Mouse (Mus musculus): Measurements from ENCODE around the gene Slc22a15. TPM values are rescaled to one million over a fixed set of nuclear protein-coding genes. Genes with fewer than 3 reads are reported as not detected.
A peak's percentile ranks its signal among the peaks of the same experiment; 100 is the strongest.

The Slc22a15 gene
- total RNA-seq, 1 experiment from 2014 or later, result 7.7 TPM

DNA sequence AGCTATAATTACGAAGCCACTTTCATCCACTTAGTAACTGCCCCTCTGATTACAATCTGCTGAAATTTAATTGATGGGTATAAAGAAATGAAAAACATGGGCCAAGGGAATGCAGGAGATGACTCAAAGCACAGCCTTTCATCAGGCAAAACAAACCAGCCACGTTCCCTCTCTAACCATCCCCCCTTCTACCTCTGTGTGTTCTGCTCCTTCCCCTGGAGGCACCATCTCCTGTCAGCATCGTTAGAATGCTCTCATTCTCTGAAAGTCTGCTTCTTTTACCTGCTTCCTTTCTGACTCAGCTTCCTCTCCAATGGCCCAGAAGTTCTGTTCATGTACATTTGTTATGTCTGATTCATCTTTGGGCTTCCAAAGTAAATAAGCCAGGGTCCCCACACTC, 6.6 kb downstream of the Slc22a15 start:
- no peak for DNase-seq

DNA sequence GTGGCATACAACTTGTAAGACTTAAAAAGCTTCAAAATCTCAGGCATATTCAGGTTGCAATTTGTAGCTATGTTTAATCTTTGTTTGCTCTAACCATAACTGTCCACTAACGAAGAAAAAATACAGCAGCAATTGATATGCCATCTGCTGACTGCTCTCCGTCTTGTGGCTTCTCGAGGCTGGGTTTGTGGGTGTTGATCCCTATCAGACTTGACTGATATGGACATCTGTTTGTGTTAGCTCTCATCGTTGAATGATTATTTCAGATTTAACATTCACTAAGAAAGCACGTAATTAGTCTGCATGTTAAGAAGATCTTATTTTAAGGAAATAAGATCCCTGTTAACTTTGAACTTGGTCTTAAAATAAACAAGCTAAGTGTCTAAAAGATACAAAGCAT, 7.7 kb downstream of the Slc22a15 start:
- DNase-seq, result no peak

DNA sequence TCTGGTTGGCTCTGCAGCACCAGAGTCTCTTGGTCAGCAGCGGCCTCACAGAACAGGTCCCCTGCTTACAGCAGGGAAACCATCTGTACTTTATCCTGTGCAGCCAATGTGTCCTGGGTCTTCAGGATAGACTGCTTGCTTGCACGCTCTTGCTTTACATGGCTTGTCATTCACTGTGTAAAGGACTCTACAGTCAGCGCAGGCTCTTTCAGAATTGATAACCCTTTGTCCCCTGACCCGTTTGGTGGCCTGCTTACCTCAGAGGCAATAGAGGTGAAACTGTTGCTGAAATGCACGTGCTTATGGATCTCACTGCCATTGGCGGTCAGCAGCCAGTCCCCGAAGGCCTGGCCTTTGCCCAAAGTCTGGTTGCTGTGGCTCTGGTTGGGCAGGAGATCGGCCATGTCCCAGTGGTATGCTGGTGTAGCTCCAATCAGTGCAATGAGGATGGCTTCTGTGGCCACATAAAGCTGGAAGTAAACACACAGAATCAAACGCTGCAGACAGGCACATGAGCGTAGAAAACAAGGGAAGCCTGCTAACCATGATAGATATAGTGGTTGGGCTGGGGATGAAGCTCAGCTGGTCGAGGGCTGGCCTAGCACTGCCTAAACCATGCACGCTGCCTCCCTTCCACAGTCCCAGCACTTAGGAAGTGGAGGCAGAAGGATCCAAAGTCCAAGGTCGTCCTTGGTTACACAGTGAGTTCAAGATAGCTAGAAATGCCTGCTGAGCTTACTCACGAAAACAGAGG, 9.0 kb downstream of the Slc22a15 start:
- DNase-seq, result peak; percentile 39

DNA sequence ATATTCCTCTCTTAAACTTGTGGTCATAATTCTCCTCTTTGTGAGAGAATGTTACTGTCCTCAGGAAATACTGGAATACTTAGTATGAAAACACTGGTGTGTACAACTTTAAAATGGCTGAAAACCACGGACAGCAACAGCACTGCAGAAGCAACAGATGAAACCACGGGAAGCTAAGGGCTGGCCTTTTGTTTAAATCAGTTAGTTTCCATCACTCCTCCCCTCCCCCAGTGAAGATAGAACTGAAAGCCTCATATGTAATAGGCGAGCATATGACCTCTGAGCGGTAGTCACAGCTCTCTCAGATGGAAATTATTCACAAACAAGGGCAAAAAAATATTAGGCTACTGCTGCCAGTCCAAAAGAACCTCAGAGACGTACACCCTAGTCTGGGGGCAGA, 10.0 kb downstream of the Slc22a15 start:
- DNase-seq, result no peak

DNA sequence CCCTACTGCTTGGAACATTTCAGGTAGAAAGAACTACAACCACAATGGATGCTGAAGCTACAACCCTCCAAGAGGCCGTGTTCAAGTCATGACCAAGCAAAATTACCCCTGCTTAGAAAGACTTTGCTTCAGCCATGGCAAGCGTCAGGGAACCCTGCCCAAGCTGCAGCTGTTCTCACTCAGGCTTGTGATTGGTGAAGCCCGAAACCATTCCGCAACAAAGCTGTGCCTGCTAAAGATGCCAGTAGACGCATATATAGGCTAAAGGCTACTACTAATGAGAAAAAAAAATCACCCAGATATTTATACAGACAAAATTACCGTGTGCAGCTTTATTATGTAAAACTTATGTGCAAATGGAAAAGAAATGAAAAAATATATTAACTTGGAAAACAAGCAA, 12.2 kb downstream of the Slc22a15 start:
- DNase-seq, result no peak

DNA sequence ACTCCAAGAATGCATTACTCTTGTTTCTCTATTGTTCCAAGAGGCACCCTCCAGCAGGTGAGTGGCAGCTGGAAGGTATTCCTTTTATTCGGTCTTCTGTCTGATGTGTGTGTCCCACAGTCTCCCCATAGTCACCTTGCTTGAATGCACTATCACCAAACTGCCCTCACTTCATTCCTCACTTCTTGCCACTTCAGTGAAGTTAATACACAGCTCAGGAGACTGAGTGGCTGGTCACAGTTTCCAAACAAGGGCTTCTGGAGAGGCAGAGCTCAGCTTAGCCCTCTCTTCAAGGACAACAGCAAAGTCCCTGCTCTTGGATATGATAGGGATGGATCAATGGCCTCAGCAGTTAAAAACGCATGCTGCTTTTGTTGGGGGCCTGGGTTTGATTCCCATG, 17.2 kb downstream of the Slc22a15 start:
- DNase-seq, result no peak

DNA sequence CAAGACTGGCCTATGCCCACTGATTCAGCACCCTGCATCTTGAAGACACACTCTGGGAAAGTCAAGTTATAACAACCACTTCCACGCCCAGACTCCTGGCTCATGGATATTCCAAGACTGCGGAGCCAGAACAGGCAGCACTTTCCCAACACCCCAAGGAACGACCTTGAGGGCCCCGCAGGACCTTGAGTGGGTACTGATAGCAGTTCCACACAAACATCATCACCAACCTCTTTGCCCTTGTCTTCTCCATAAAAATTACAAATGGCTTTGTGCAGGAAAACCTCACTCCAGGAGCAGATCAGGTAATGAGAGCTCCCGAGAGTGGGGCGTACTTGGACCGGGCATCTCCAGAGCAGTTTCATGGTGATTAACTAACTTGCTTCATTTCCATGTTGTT, 19.5 kb downstream of the Slc22a15 start:
- peak; percentile 52 for DNase-seq

DNA sequence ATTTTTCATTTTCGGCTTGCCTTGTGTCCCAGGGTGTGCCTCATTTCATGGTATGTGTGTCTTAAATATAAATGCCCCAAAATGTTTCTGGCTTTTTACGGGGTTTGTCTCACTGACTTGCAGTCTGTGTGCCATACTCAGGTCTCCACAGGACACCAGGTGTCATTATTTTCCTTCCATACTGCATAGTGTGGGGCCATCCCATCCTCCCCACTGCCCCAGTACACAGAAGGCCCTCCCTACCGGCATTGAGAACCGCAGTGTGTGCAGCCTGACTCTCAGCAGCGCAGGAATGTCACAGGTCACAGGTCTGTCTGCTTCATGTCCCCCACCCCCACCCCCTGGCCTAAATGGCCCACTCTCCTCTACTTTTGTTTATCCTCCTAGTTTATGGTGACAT, 21.2 kb downstream of the Slc22a15 start:
- DNase-seq, result no peak

DNA sequence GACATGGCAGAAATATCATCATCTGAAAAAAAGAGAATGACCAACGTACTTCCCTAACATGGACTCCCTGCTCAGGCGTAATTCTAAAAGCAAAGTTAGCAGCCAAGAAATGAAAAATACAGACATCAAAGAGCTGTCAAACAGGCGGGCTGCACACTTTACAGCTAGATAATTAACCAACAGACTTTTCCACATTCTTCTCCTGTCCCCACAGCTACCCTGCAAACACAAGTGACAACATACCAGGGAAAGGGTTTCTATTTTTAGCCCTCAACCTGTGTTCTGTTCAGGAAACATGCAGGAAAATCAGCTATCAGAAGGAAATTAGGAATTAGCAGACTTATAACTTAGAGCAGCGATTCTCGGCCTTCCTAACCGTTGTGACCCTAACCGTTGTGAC, 21.9 kb downstream of the Slc22a15 start:
- DNase-seq, result no peak

DNA sequence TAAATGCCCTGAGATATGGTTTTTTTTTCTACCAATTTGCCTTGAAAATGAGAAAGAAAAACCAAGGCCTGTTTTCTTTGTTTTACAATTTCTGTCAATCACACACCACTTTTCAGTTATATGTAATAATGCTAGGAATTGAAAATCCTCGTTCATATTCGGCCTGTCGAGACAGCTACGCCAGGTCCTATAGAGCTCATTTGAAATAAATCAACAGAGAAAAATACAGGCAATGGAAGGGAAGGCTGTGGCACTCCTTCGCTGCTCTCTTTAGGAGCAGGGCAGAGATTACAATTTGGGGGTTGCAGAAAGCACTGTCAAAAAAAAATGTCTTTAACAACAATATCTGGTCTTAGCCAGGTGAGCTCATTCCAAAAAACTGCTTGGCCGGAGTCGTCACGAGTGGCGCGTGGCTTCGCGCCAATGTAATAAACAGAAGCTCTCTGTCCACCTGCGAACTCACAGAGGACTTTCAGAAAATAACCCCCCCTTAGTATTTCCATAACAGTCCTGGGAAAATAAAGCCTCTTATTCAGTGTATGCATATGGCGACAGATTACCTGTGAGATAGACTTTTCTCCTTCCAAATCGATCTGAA, 26.8 kb downstream of the Slc22a15 start:
- DNase-seq, result no peak

DNA sequence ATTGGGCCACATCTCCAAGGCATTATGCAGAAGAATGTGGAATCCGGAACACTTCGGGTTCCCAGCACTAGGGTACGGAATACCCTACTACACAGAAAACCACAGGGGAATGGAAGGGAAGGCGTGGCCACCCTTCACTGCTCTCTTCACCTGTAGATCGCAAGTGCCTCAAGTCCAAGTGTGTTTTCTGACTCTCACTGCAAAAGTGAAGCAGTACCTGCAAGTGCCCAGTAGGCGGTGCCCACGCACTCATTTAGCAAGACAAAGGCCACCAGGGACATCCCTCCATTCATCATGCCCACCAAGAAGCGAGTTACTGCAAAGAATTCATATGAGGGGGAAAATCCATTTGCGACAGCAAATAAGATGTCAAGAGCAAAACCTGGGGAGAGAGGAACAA, 27.4 kb downstream of the Slc22a15 start:
- peak; percentile 82 for DNase-seq

DNA sequence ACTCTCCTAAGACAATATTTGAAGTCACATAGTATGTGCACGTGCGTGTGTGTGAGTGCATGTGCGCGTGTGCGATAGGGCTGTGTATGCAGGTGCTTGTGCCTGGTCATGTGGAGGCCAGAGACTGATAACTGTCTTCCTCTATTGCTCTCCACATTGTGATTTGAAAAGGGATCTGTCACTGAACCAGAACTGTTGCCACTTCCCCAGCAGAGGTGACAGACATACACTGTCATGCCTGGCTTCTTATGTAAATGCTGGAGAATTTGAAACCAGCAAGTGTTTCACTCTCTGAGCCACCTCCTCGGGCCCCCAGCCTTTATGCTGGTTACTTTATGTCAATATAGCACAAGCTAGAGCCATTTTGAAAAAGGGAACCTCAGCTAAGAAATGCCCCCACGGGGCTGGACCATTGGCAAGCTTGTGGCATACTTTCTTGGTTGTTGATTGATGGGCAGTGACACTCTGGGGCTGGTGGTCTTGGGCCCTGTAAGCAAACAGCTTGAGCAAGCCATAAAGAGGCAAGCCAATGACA, 28.8 kb downstream of the Slc22a15 start:
- DNase-seq, result no peak

DNA sequence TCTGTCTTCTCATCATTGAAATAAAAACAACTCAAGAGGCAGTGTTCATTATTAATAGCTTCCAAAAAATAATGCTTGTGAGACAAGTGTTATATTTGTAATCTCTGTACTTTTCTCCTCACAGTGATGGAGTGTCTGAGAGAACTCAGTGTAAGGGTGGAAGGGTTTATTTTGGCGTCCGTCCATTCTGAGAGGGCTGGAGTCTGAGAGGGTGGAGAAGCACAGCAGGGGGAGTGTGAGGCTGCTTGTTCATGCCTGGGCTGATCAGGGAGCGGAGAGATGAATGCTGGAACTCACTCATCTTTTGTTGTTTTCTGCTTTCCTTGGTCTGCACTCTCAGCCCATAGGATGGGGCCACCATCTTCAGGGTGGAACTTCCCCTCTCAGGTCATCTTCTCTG, 38.7 kb downstream of the Slc22a15 start:
- no peak for DNase-seq

DNA sequence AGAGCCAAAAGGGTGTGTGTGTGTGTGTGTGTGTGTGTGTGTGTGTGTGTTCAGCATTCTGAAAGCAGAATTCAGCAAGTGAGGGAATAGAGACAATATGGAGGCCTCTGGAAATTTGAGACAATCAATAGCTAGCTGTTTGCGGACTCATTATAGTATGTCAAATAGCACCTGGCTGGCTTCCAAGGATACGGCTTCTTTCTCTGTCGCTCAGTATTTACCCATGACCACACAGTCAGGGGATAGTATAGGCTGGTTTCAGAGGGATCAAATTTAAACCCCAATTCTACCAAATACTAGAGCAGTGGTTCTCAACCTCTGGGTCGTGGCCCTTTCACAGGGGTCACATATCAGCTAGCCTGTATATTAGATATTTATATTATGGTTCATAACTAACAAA, 39.2 kb downstream of the Slc22a15 start:
- DNase-seq, result no peak

DNA sequence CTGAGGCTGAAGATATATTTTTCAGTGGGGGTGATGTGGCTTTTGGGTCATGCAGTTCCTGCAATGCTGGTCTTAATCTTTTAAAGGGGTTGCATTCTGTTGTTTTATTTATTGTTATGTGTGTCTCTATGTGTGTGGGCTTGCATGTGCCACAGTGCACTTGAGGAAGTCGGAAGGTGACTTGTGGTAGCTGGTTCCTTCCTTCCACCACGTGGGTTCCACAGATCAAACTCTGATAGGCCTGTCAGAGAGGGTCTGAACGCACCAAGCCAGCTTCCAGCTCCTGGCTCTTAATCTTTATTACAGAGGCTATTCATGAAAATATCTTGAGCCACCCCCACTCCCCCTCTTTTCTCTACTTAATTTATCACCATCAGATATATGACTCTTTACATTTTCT, 40.4 kb downstream of the Slc22a15 start:
- DNase-seq, result no peak

DNA sequence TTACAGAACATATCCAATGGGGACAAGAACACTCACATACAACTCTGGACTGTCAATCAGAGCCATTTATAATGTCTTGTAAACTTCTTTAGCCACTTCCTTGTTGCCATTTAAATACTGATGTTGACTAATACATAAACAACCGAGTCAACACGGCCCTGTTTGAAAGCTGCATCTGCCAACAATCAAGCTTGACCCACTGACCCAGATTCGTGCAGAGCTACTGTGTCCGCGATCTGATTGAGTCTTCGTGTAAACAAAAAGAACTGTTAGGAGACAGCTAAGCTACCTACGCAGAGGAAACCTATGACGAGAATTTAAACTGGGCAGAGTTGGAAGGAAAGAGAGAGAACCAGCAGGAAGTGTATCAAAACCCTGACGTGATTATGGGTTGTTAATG, 42.5 kb downstream of the Slc22a15 start:
- no peak for DNase-seq

DNA sequence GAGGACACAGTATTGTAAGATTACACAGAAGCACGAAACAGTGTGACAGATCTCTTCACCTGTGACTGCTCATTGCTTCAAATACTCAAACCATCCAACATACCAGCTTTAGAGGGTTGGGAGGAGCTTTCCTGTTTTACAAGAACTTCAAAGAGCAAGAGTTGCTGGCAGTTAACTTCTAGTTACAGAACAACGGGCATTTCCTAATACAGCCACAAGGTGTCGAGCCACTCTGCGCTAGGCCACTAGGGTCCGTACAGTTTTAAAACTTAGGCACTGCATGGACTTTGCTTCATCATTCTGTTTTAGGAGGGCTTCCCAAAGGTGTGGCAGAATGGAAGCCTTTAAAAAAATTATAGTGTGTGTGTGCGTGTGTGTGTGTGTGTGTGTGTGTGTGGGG, 43.4 kb downstream of the Slc22a15 start:
- no peak for DNase-seq

DNA sequence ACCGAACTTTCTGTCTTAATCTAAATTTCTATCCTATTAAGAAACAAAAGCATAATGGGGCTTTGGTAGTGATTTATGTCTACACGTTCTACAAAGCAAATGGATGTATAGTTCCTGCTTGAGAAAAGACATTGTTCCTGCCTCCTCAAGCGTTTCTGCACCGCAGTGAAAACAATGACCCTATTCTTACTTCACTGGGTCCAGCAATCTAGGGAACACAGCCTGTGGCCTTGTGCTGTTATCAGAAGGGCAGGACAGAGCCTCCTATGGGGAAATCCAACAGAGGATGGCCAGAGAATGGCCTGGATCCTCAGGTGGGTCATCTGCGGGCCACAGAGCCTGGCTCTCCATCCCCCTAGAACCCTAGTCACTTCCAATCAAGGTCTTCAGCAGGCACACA, 46.1 kb downstream of the Slc22a15 start:
- no peak for DNase-seq

DNA sequence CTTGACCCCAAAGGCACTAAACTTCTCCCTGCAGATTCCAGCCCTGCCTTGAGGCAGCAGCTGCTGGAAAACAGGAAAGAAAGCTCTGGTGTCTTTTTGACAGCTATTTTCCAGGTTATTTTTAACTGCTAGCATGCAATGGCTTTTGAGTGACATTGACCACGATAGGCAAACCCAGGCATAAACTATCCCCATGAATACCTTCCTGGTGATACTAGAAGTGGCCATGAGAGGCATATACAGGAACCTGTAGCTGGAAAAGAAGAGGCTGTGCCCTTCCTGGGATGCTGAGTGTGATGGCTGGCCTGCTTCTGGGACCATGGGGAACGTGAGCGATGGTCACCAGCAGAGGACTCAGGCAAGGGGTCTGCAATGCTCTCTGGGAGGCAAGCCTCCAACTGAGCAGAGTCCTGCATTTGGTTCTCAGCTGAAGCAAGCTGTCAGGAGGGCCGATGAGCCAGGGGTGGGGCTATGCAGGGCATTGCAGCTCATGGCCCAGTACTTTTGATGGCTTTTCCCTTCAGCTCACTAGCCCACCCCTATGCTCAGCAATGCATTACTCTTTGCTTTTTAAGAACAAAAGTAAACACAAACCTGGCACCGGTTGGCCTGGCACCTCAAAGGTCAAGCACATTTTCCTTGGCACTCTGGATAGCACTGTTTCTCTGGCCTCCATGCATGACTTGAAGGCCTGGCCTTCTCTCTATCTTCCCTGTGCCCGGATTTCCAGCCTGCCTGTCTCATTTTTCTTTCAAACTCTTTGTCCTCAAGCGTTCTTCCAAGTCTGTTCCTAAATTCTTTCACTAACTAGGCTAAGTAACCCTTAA, 47.6 kb downstream of the Slc22a15 start:
- no peak for DNase-seq

DNA sequence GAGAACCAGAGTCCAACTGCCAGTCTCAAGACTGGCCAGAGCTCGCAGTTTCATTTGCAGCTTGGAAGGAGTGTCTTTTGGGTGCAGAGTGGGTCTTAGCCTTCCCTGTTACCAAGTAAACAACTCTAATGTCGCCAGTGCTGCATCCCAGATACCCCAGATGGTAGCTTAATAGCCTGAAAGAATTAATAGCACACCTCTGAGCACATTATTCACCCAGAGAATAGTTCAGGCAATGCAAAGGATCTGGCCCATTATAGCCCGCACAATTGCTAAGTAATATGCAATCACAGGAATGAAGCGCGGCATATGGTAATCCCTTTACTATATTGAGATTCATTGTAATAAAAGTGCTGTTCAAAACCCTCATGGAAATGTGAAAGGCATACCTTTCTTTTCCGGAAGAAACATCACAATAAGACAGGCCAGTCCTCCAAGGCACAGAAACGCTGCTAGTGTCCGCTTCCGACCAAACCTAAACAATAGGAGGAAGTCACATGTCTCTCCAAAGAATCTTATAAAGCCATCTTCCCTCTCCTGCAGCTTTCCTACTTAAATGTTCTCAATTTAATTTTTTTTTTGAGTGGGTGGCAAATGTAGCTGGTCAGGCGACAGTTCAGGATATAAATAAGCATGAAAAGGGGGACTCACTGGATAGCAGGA, 48.9 kb downstream of the Slc22a15 start:
- DNase-seq, result no peak

DNA sequence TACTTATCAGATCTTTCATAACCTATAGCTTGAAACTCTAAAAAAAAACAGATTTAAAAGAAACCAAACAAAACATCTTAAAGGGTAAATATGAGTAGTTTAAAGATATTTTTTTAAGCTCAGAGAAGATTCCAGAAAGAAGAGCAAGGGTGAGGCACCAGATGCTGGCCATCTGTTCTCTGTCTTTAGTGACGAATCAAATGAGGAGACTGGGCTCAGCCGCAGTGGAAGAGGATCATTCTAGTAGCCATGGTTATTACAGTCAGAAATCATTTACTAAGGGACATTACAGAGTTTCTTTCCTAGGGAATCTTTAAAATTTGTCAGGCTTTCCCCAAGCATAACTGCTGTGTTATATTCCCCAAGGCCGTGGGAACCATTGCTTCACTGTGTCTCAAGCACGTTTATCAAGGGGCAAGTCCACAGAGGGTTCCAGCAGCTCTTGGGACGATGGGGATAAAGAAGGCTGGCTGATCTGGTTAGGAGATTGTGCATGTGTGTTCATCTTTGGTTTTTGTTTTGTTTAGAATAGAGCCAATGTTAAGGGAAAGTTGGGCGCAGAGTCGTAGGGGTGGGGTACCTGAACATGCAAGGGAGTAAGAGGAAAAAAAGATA, 51.1 kb downstream of the Slc22a15 start:
- no peak for DNase-seq

DNA sequence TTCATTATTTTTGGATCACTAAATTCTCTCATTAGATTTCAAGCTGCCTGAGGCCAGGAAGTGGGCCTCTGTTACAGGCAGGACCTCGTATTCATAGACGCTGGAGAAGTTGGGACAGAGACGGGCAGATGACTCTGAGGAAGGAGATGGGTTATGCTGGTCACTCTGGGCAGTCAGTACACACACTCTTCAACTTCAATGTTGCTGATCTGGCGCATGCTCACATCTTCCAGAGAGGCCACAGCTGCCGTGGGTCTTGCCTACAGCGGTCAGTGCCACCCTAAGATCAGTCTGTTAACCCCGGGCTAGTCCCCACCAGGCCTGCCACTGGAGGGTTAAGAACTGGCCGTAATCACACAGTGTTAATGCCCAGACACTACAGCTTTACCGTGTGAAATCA, 52.3 kb downstream of the Slc22a15 start:
- DNase-seq, result no peak
